Mouse (Mus musculus) bone marrow, adult 2 months (tissue): ENCODE results near the gene Ankrd44.

Source experiments
- CTCF ChIP-seq: fragments of 200-500 bp; IDR thresholded peaks from 2 replicates; pipeline ENCODE4 v1.5.1; 2011; ENCODE audit warnings: low read length, control low read depth; ENCODE audit not compliant: control insufficient read depth, insufficient read depth
- POLR2A ChIP-seq: fragments of 200-500 bp; IDR thresholded peaks from 2 replicates; pipeline ENCODE4 v1.6.1; 2011; ENCODE audit warnings: low read depth, mild to moderate bottlenecking, control low read depth, low read length, borderline replicate concordance; ENCODE audit not compliant: control insufficient read depth

GRCm38 (mm10) chr1:54749961-54750360 lies 176.2 kb downstream of the Ankrd44 start:
- TF ChIP-seq CTCF (no peak), POLR2A (no peak)
